Mouse (Mus musculus) embryonic facial prominence, embryonic 12.5 days (tissue): ENCODE measurements around the gene D10Wsu102e. TPM values are rescaled to one million over a fixed set of nuclear protein-coding genes. Genes with fewer than 3 reads are reported as not detected.
A peak's percentile ranks its signal among the peaks of the same experiment; 100 is the strongest.

Experiments
- ATAC-seq: fragments of 200-750 bp; cut with Nextera tagmentation; 2 replicates; pipeline ENCODE4 v1.8.0; 2017; ENCODE audit not compliant: insufficient number of reproducible peaks, insufficient read depth, low FRiP score, low TSS enrichment
- H3K27ac ChIP-seq: fragments of 300-500 bp; sonication (generic); 2 replicates; pipeline ENCODE4 v1.5.1; 2016; ENCODE audit warnings: mild to moderate bottlenecking
- H3K27me3 ChIP-seq: fragments of 300-500 bp; sonication (generic); 2 replicates; pipeline ENCODE4 v1.6.1; 2016; ENCODE audit warnings: mild to moderate bottlenecking, moderate library complexity
- H3K36me3 ChIP-seq: fragments of 300-500 bp; sonication (generic); 2 replicates; pipeline ENCODE4 v1.6.1; 2016; ENCODE audit warnings: mild to moderate bottlenecking
- H3K4me1 ChIP-seq: fragments of 300-500 bp; sonication (generic); 2 replicates; pipeline ENCODE4 v1.6.1; 2016
- H3K4me2 ChIP-seq: fragments of 300-500 bp; sonication (generic); replicated peaks from 2 replicates; pipeline ENCODE4 v1.6.1; 2016; ENCODE audit warnings: mild to moderate bottlenecking, moderate library complexity
- H3K4me3 ChIP-seq: fragments of 300-500 bp; sonication (generic); 2 replicates; pipeline ENCODE4 v1.5.1; 2016; ENCODE audit warnings: mild to moderate bottlenecking
- H3K9ac ChIP-seq: fragments of 300-500 bp; sonication (generic); 2 replicates; pipeline ENCODE4 v1.6.1; 2016; ENCODE audit warnings: mild to moderate bottlenecking, moderate library complexity
- H3K9me3 ChIP-seq: fragments of 300-500 bp; sonication (generic); 2 replicates; pipeline ENCODE4 v1.6.1; 2016; ENCODE audit warnings: mild to moderate bottlenecking, moderate library complexity
- WGBS: fragments of 180-500 bp; shearing (Covaris S2); methylation state at CpG from one replicate; pipeline ENCODE4 v1.1.7; 2016; 5-methylcytosine and 5-hydroxymethylcytosine counted together
- polyA plus RNA-seq: library from polyadenylated mRNA; unstranded; fragments of >200 nt; fragmentation: Nextera tagmentation; extraction: Ambion mirVana; gene quantifications from 2 replicates; pipeline ENCODE4 v1.2.1, GENCODE M21; 2016

D10Wsu102e gene
- polyA plus RNA-seq, 1 experiment from 2014 or later = 0.96 TPM

DNA sequence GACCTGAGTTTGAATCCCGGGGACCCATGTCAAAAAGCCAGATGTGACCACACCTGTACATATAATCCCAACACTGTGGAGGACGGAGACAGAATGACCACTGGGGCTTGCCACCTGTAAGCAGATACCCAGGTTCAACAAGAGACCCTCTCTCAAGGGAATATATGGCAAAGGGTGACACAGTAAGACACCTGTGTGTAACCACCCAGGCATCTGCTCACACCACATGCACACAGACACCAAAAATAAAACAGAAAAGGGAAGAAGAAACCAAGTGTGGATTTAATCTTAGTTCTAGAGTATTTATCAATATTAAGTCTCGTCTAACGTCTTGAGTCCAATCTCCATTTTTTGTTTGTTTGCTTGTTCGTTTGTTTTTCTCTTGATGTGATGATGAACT lies 28.2 kb upstream of the D10Wsu102e start:
- Histone ChIP-seq H3K36me3 (no peaks in the 10 kb centered on the region), H3K9ac (no peak overlapping the region), H3K9me3 (no peaks in the 10 kb centered on the region), H3K4me1 (peaks cover 7% of the 10 kb centered on the region; the same call in 1 of the 2 replicates), H3K27me3 (peaks cover 40% of the 10 kb centered on the region), H3K4me3 (no peak overlapping the region), H3K27ac (no peak overlapping the region), H3K4me2 (no peak overlapping the region)
- no peak for ATAC-seq
- WGBS = 88% methylated on average over 5 of the region's 5 CpGs

DNA sequence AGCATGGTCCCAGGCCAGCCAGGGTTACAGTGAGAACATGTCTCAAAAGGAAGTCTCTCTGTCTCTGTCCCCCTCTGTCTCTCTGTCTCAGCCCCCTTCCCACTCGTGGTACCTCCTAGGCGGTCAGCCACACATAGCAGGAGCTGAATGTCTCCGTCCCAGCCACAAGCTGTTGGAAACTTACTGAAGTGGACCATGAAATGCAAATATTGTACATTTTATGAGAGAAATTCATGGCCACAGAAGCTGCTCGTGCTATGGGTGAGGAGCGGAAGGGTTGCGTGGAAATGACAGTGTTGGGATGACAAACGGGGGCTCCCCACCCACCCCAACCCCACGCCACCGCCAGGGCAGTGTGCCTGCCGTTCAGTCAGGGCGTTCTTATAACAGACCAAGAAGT lies 27.4 kb upstream of the D10Wsu102e start:
- Histone ChIP-seq H3K9me3 (no peaks in the 10 kb centered on the region), H3K27me3 (peaks cover 47% of the 10 kb centered on the region), H3K4me2 (no peak overlapping the region), H3K4me3 (no peak overlapping the region), H3K27ac (no peak overlapping the region), H3K9ac (no peak overlapping the region), H3K4me1 (peaks cover 7% of the 10 kb centered on the region; the same call in 1 of the 2 replicates), H3K36me3 (no peaks in the 10 kb centered on the region)
- 86% methylated on average over 11 of the region's 11 CpGs for WGBS
- no peak for ATAC-seq

DNA sequence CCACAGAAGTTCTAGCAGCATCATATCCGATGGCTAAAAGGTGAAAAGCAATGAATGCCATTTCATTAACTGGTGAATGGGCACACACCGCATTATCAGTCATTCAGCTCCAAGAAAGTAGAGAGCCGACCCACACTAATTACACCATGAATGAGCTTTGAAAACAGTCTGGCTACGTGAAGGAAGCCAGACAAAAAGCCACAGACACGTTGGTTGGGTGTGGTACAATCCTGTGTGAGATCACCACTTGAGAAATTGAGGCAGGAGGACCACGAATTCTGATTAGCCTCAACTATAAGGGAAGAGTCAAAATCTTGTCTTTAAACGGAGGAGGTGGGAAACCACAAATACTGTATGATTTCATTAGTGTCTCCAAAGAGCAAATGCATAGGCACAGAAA lies 23.7 kb upstream of the D10Wsu102e start:
- Histone ChIP-seq H3K9me3 (no peaks in the 10 kb centered on the region), H3K4me2 (no peak overlapping the region)
- ATAC-seq = no peak

DNA sequence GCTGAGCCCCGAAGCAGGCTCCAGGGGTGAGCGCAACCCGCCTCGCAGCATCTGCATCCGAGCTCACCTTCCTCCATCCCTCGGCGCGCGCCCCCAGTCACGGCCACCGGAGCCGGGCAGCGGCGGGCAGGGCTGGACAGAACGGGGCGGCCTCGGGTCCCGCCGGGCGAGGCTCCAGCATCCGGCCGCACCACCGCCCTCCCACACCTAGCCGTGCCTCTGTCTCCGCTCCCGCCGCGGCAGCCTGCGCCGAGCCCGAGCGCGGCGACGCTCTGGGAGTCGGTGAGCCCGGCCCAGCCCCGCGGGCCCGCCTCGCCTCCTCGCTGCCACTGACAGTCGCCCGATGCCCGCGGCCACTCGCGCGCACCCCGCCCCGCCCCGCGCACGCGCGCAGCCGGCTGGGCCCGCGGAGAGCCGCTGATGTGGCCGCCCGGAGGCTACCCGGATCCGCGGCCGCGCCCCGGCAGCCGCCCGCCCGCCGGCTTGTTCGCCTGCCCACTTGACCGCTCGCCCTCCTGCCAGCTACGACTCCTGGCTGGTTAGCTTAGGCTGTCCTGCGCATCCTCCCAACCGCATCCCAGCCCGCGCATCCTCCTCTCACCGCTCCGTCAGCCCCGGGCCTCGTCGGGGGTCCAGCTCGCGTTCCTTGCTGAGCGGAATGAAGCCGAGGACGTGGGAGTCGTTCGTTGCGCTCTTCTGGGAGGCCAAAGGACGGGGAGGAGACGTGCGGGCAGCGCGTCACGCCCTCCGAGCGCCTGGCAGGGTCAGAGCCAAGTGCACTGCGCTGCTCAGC lies 22.7 kb upstream of the D10Wsu102e start, which contains the start of gene Slc41a2:
TSS of gene Slc41a2 (minus strand) at position 724 of the 793 bp plus-strand sequence.
- ATAC-seq = peak; percentile 79
- WGBS = under 1% methylated on average over 99 of the region's 102 CpGs
- Histone ChIP-seq H3K27ac (0 out of 2 replicates have a peak within 1 kb of the TSS, but pooled peaks have one; percentile 23), H3K9ac (peak within 1 kb of the TSS; percentile 63), H3K9me3 (no peaks in the 10 kb centered on the region), H3K36me3 (no peaks in the 10 kb centered on the region), H3K4me3 (peak within 1 kb of the TSS; percentile 64), H3K4me1 (no peaks in the 10 kb centered on the region), H3K4me2 (peak within 1 kb of the TSS; percentile 93), H3K27me3 (peaks cover 54% of the 10 kb centered on the region)

More for the DNA sequence above, 23.7 kb upstream of the D10Wsu102e start:
- no peak overlapping the region for H3K27ac ChIP-seq
- no peaks in the 10 kb centered on the region for H3K4me1 ChIP-seq
- H3K36me3 ChIP-seq = no peaks in the 10 kb centered on the region
- 32% methylated on average over 7 of the region's 7 CpGs for WGBS
- no peak overlapping the region for H3K4me3 ChIP-seq
- peaks cover 57% of the 10 kb centered on the region for H3K27me3 ChIP-seq
- no peak overlapping the region for H3K9ac ChIP-seq

DNA sequence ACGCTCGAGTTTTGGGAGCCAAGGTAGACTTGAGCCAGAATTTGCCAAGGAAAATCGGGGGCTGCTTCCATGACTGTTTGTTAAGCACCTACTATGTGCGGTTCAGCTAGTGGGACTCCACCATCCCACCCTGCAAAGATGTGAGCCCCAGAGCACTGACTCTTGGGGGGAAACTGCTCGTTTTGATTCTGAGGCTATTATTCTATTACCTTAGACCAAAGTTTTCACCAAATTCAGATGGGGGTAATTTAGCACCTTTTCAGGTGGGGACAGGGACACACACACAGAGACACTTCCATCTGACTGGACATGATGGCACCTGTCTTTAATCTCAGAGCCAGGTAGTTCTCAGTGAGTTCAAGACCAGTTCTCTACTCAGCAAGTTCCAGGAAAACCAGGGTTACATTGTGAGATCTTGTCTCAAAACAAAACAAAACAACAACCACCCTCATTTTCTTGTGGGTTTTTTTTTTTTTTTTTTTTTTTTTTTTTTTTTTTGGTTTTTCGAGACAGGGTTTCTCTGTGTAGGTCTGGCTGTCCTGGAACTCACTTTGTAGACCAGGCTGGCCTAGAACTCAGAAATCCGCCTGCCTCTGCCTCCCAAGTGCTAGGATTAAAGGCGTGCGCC lies 21.9 kb upstream of the D10Wsu102e start:
- no peaks in the 10 kb centered on the region for H3K36me3 ChIP-seq
- peak overlapping the region; percentile 64 for H3K4me3 ChIP-seq
- H3K9me3 ChIP-seq = no peaks in the 10 kb centered on the region
- peaks cover 47% of the 10 kb centered on the region for H3K27me3 ChIP-seq
- no peak overlapping the region for H3K27ac ChIP-seq
- WGBS = 45% methylated on average over 8 of the region's 9 CpGs
- H3K9ac ChIP-seq = peak overlapping the region; percentile 63; the same call in 1 of the 2 replicates
- no peaks in the 10 kb centered on the region for H3K4me1 ChIP-seq
- peak overlapping the region; percentile 93 for H3K4me2 ChIP-seq
- ATAC-seq = no peak

DNA sequence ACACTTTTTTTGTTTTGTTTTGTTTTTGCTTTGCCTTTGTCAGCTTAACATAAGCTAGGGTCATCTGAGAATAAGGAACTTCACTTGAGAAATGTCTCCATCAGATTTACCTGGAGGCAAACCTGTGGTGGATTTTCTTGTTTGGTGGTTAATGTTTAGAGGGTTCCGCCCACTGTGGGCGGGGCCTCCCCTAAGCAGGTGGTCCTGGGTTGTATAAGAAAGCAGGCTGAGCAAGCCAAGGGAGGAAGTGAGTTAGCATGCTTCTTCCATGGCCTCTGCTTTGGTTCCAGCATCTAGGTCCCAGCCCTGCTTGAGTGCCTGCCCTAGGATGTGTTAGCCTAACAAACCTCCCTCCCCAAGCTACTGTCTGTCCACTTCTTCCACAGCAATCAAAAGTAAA lies 18.8 kb upstream of the D10Wsu102e start:
- ATAC-seq = no peak
- 32% methylated on average over 2 of the region's 2 CpGs for WGBS
- Histone ChIP-seq H3K36me3 (no peaks in the 10 kb centered on the region), H3K27me3 (peaks cover 22% of the 10 kb centered on the region), H3K4me1 (no peaks in the 10 kb centered on the region), H3K9ac (no peak overlapping the region), H3K4me3 (no peak overlapping the region), H3K27ac (no peak overlapping the region), H3K4me2 (no peak overlapping the region), H3K9me3 (no peaks in the 10 kb centered on the region)

DNA sequence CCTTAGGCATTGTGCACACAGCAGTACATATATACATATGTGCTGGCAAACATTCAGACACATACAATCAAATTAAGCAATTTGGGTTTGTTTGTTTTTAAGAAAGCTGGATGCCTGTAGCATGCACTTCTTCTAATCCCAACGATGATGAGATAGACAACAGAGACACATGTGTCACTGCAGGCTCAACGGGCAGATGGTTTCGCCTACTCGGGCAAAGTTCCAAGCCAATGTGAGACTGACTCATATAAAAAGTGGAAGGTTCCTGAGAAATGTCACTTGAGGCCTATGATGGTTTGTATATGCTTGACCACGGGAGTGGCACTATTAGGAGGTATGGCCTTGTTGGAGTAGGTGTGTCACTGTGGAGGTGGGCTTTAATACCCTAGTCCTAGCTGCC lies 16.9 kb upstream of the D10Wsu102e start:
- no peaks in the 10 kb centered on the region for H3K4me1 ChIP-seq
- no peak for ATAC-seq
- no peak overlapping the region for H3K27ac ChIP-seq
- no peak overlapping the region for H3K4me3 ChIP-seq
- 0 out of 2 replicates have a peak, but pooled peaks cover 4% of the 10 kb centered on the region for H3K27me3 ChIP-seq
- H3K36me3 ChIP-seq = no peaks in the 10 kb centered on the region
- H3K9me3 ChIP-seq = no peaks in the 10 kb centered on the region
- 87% methylated on average over 5 of the region's 5 CpGs for WGBS
- no peak overlapping the region for H3K4me2 ChIP-seq
- H3K9ac ChIP-seq = no peak overlapping the region

DNA sequence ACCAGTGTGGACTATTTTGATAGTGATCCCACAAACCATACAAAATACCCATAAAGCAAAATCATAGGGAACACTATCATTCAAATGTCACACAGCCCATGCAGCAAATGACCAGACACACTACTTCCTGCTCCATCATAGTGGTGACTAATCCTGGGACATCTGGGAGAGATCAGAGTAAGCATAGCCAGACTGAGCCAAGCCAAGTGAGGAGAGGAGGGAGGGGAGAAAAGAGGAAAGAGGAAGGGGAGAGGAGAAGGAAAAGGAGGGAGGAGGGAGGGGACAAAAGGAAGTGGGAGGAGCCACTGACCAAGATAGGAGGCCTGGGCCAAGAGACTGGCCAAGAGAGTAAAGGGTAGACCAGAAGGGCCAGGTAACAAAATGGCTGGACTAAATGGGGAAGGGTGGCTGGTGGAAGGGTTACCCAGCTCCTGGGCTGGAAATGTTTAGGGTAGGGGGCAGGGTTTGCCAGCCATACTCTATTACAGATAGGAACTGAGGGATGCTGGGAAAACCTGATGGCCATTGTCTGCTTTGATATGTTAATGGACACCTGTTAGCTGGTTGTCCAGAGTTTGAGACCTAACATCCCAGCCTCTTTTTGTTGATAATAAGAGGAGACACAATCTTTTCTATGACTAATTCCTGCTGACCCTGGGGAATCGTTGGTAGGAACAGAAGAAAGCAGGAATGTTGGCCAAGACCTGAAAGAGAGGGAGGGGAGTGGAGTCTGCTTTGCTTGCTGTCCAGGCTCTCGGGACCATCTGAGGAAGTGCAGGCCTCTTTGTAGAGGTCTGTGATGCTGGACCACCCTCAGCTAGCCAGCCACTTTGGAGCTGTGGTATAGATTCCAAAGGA lies 16.0 kb upstream of the D10Wsu102e start:
- H3K27ac ChIP-seq = no peak overlapping the region
- H3K4me1 ChIP-seq = no peaks in the 10 kb centered on the region
- WGBS = 52% methylated on average over 2 of the region's 2 CpGs
- no peak overlapping the region for H3K4me3 ChIP-seq
- no peaks in the 10 kb centered on the region for H3K36me3 ChIP-seq
- no peak for ATAC-seq
- no peaks in the 10 kb centered on the region for H3K9me3 ChIP-seq
- H3K4me2 ChIP-seq = no peak overlapping the region
- no peaks in the 10 kb centered on the region for H3K27me3 ChIP-seq
- no peak overlapping the region for H3K9ac ChIP-seq

DNA sequence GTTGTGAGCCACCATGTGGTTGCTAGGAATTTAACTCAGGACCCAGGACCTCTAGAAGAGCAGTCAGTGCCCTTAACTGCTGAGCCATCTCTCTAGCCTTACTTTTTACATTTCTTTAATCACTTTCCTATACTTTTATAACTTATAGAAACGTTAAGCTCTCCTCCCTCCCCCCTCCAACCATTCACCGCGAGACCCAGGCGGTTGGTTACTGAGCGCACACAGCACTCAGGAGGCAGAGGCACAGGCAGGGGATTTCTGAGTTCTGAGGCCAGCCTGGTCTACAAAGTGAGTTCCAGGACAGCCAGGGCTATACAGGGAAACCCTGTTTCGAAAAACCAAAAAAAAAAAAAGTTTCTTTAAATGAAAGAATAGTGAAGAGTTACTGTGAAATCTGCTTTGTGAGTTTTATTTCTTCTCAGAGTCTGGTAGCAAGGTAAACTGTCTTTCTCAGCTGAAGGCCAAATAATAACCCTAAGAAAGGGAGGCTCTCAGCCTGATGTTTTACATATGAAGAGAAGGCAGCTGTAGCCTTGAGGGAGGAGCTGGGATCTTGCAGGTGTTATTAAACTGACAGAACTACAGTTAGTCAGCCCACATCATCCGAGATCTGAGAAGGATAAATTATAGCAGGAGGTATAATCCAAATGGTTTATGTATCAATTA lies 14.2 kb upstream of the D10Wsu102e start:
- H3K4me3 ChIP-seq = no peak overlapping the region
- no peaks in the 10 kb centered on the region for H3K36me3 ChIP-seq
- WGBS = 41% methylated on average over 7 of the region's 7 CpGs
- H3K4me2 ChIP-seq = no peak overlapping the region
- no peak overlapping the region for H3K9ac ChIP-seq
- H3K4me1 ChIP-seq = no peaks in the 10 kb centered on the region
- no peaks in the 10 kb centered on the region for H3K9me3 ChIP-seq
- no peaks in the 10 kb centered on the region for H3K27me3 ChIP-seq
- no peak overlapping the region for H3K27ac ChIP-seq
- no peak for ATAC-seq

DNA sequence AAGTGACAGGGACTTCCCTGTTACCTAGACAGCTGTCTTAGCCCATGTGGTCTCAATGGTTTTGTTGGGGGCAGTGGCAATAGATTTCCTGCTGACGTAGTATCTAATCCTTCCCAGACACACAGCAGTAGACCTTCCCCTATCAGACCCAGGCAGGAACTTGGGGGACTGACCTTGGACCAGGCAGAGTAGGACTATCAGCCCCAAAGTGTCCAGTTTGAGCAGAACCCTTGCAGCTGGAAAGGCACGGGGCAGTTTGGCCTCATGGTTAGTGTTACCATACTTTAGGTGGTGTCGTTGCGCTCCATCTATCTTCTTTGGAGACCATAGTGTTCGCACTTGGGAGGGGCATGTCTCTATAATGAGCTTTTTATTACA lies 13.7 kb upstream of the D10Wsu102e start:
- Histone ChIP-seq H3K4me3 (no peak overlapping the region), H3K4me1 (no peaks in the 10 kb centered on the region), H3K27me3 (no peaks in the 10 kb centered on the region), H3K27ac (no peak overlapping the region), H3K4me2 (no peak overlapping the region), H3K9me3 (no peaks in the 10 kb centered on the region), H3K36me3 (no peaks in the 10 kb centered on the region), H3K9ac (no peak overlapping the region)
- no peak for ATAC-seq
- WGBS = 84% methylated on average over 5 of the region's 5 CpGs

DNA sequence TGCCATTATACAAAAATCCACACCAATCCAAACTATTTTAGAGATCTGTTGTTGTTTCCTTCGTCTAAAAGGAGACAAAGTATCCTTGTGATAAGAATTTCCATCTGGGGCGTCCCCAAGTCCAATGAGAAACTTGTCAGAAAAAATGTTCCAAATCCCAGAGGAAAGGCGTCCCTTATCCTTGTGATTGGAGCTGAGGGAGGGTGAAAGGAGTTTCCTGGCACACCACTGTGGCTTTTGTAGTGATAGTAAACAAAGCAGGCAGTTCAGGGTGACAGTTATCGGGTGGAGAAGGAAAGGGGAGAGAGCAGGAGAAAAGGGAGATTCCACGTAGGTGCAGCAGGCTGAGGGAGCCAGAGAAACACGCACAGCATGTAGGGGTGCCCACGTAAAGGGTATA lies 12.5 kb upstream of the D10Wsu102e start:
- no peak for ATAC-seq
- no peaks in the 10 kb centered on the region for H3K4me1 ChIP-seq
- no peak overlapping the region for H3K4me3 ChIP-seq
- H3K9me3 ChIP-seq = no peaks in the 10 kb centered on the region
- H3K4me2 ChIP-seq = no peak overlapping the region
- 24% methylated on average over 7 of the region's 7 CpGs for WGBS
- no peaks in the 10 kb centered on the region for H3K36me3 ChIP-seq
- H3K9ac ChIP-seq = no peak overlapping the region
- H3K27ac ChIP-seq = no peak overlapping the region
- no peaks in the 10 kb centered on the region for H3K27me3 ChIP-seq
